Mouse (Mus musculus) limb, embryonic 14.5 days (tissue): ENCODE data around the gene Xrn2. TPM values are rescaled to one million over a fixed set of nuclear protein-coding genes. Genes with fewer than 3 reads are reported as not detected.

Experiments used
- ATAC-seq: fragments of 200-750 bp; cut with Nextera tagmentation; 2 replicates; pipeline ENCODE4 v1.8.0; 2017; ENCODE audit warnings: low read depth, moderate number of reproducible peaks, moderate TSS enrichment; ENCODE audit not compliant: low FRiP score
- DNase-seq: peaks from one replicate; pipeline ENCODE4 v3.0.0-alpha.2; 2015; ENCODE audit warnings: low spot score
- H3K27ac ChIP-seq: fragments of 300-500 bp; sonication (generic); replicated peaks from 2 replicates; pipeline ENCODE4 v1.5.1; 2014; ENCODE audit warnings: low read depth, mild to moderate bottlenecking, low read length, moderate library complexity, mixed read lengths
- H3K27me3 ChIP-seq: fragments of 300-500 bp; sonication (generic); 2 replicates; pipeline ENCODE4 v1.6.1; 2014; ENCODE audit warnings: low read length, mixed read lengths; ENCODE audit not compliant: control insufficient read depth, insufficient read depth
- H3K36me3 ChIP-seq: fragments of 300-500 bp; sonication (generic); 2 replicates; pipeline ENCODE4 v1.6.1; 2014; ENCODE audit warnings: mild to moderate bottlenecking, low read length, moderate library complexity, mixed read lengths; ENCODE audit not compliant: control insufficient read depth, insufficient read depth
- H3K4me1 ChIP-seq: fragments of 300-500 bp; sonication (generic); 2 replicates; pipeline ENCODE4 v1.6.1; 2014; ENCODE audit warnings: antibody characterized with exemption, low read length, mixed read lengths; ENCODE audit not compliant: control insufficient read depth, insufficient read depth
- H3K4me2 ChIP-seq: fragments of 300-500 bp; sonication (generic); replicated peaks from 2 replicates; pipeline ENCODE4 v1.6.1; 2014; ENCODE audit warnings: low read depth, mild to moderate bottlenecking, low read length, moderate library complexity; ENCODE audit not compliant: severe bottlenecking
- H3K4me3 ChIP-seq: fragments of 300-500 bp; sonication (generic); replicated peaks from 2 replicates; pipeline ENCODE4 v1.5.1; 2014; ENCODE audit warnings: low read length
- H3K9ac ChIP-seq: fragments of 300-500 bp; sonication (generic); 2 replicates; pipeline ENCODE4 v1.6.1; 2014; ENCODE audit warnings: mild to moderate bottlenecking, low read depth, low read length, moderate library complexity; ENCODE audit not compliant: severe bottlenecking
- H3K9me3 ChIP-seq: fragments of 300-500 bp; sonication (generic); 2 replicates; pipeline ENCODE4 v1.6.1; 2016; ENCODE audit warnings: low read length; ENCODE audit not compliant: control insufficient read depth
- POLR2A ChIP-seq: fragments of 200-500 bp; IDR thresholded peaks from 2 replicates; pipeline ENCODE4 v1.8.0; 2012; ENCODE audit warnings: inconsistent platforms, mild to moderate bottlenecking, moderate library complexity, borderline replicate concordance; ENCODE audit not compliant: insufficient read depth, insufficient read length; ENCODE audit errors: extremely low read depth
- WGBS: fragments of 180-500 bp; shearing (Covaris S2); extraction: QIAGEN DNeasy Blood & Tissue Kit; methylation state at CpG from one replicate; pipeline ENCODE4 v1.1.7; 2014; 5-methylcytosine and 5-hydroxymethylcytosine counted together
- polyA plus RNA-seq, 2 experiments: library from polyadenylated mRNA; depleted of rRNA in 1 of 2; stranded (reverse) in 1 of 2; unstranded in 1 of 2; fragments of >200 nt; fragmentation: Nextera tagmentation in 1 of 2; extraction: Ambion mirVana in 1 of 2; gene quantifications; 2 replicates each; pipeline versions ENCODE4 v1.2.1 to v1.2.3; 2012 to 2014

The Xrn2 gene
- polyA plus RNA-seq, 2 experiments, result 57.0 to 81.8 TPM

DNA sequence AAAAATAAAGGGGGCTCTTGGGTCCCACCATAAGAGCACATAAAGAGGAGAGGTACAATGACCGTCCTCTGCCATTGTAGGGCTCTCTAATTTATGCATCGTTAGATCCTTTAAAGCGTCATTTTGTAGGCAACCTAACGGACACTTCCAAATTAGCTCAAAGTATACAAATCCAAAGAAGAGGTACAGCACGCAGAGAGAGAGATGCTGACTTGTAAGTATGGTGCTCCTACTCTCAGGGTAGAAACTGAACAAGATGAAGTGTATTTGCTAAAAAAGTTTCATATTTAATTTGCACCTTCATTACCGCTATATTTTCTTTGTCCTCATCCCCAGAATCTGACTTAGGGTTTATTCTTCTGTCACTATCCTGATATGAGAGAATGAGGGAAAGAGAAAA lies 73.1 kb downstream of the Xrn2 start:
- no peak overlapping the region for H3K27ac ChIP-seq
- no peak for TF ChIP-seq POLR2A
- no peak for ATAC-seq
- peaks cover 64% of the 10 kb centered on the region for H3K27me3 ChIP-seq
- H3K9ac ChIP-seq, result no peak overlapping the region
- no peak for DNase-seq
- no peak overlapping the region for H3K4me2 ChIP-seq
- WGBS, result 6% methylated on average over 6 of the region's 6 CpGs
- H3K36me3 ChIP-seq, result no peaks in the 10 kb centered on the region
- peaks cover 5% of the 10 kb centered on the region; the same call in 1 of the 2 replicates for H3K4me1 ChIP-seq
- H3K9me3 ChIP-seq, result no peaks in the 10 kb centered on the region
- no peak overlapping the region for H3K4me3 ChIP-seq

DNA sequence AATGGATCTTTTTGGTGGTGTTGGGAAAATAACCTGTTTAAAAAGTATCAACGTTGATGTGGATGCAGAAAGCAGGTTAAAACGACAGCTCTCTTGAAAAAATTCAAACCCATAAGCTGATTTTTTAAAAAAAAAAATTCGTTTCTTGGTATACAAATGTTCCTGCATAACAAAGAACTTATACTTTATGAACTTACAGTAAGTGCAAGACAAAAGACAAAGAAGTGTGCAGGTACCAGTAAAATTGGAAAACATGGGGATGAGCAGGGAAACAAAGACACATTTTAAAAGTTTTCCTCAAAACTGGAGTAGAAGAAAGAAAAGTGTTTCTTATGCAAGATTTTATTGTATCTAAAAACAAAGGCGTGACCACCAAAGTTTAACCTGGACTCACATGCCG lies 73.6 kb downstream of the Xrn2 start:
- Histone ChIP-seq H3K27ac (no peak overlapping the region), H3K4me2 (no peak overlapping the region), H3K4me3 (no peak overlapping the region), H3K27me3 (peaks cover 61% of the 10 kb centered on the region), H3K9ac (no peak overlapping the region), H3K9me3 (no peaks in the 10 kb centered on the region), H3K4me1 (peaks cover 5% of the 10 kb centered on the region; the same call in 1 of the 2 replicates), H3K36me3 (no peaks in the 10 kb centered on the region)
- DNase-seq (no peak), ATAC-seq (no peak)
- TF ChIP-seq POLR2A, result no peak
- WGBS, result 15% methylated on average over 5 of the region's 5 CpGs

DNA sequence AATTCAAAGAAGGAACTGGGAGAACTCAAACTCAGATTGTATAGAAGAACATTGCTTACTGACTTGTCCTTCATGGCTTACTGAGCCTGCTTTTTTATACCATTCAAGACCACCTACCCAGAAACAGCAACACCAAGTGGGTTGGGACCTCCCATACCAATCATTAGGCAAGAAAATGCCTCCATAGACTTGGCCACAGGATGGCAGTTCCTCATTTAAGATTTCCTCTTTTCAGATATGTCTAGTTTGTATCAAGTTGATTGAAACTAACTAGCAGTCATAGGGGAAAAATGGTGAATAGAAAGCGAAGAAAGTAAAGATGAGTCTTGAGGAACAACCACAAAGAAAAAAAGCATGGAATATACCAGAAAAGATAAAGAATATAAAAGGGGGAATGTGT lies 106.9 kb downstream of the Xrn2 start:
- TF ChIP-seq POLR2A, result no peak
- Histone ChIP-seq H3K9ac (no peak overlapping the region), H3K36me3 (no peaks in the 10 kb centered on the region), H3K4me2 (no peak overlapping the region), H3K4me3 (no peak overlapping the region), H3K9me3 (no peaks in the 10 kb centered on the region), H3K4me1 (no peaks in the 10 kb centered on the region), H3K27me3 (no peaks in the 10 kb centered on the region), H3K27ac (no peak overlapping the region)
- 92% methylated on average over 1 of the region's 1 CpGs for WGBS
- ATAC-seq (no peak), DNase-seq (no peak)

- Histone ChIP-seq H3K4me3 (no peak overlapping the region), H3K9ac (no peak overlapping the region), H3K4me2 (no peak overlapping the region), H3K4me1 (no peaks in the 10 kb centered on the region), H3K27me3 (no peaks in the 10 kb centered on the region), H3K9me3 (no peaks in the 10 kb centered on the region), H3K36me3 (no peaks in the 10 kb centered on the region), H3K27ac (no peak overlapping the region)
- no peak for TF ChIP-seq POLR2A
- WGBS, result 84% methylated on average over 6 of the region's 6 CpGs
- ATAC-seq (no peak), DNase-seq (no peak)
These were observed 114.6 kb downstream of the Xrn2 start for GRCm38 (mm10) chr2:147127366-147127765.

Other genes starting within 250 kb of the Xrn2 start
- 11.5 and 19.8 TPM in 2 replicates for gene Kiz, start 157.1 kb upstream of the Xrn2 start, polyA plus RNA-seq (2012; rRNA removed)
- 27.8 and 28.6 TPM in 2 replicates for gene Kiz, start 157.1 kb upstream of the Xrn2 start, polyA plus RNA-seq (2014; fragmentation: Nextera tagmentation; extraction: Ambion mirVana)
- not detected in 2 replicates for gene Nkx2-4, start 72.4 kb downstream of the Xrn2 start, polyA plus RNA-seq (2012; rRNA removed)
- not detected in 2 replicates for gene Nkx2-4, start 72.4 kb downstream of the Xrn2 start, polyA plus RNA-seq (2014; fragmentation: Nextera tagmentation; extraction: Ambion mirVana)
- 0.09 and 0.20 TPM in 2 replicates for gene Nkx2-2, start 181.2 kb downstream of the Xrn2 start, polyA plus RNA-seq (2012; rRNA removed)
- 0.22 TPM in 1 of 2 replicates, not detected in the other for gene Nkx2-2, start 181.2 kb downstream of the Xrn2 start, polyA plus RNA-seq (2014; fragmentation: Nextera tagmentation; extraction: Ambion mirVana)